Mouse (Mus musculus) neural tube, embryonic 11.5 days (tissue): ENCODE measurements around the gene Crtap. TPM values are rescaled to one million over a fixed set of nuclear protein-coding genes. Genes with fewer than 3 reads are reported as not detected.
A peak's percentile ranks its signal among the peaks of the same experiment; 100 is the strongest.

Experiments
- ATAC-seq: fragments of 200-750 bp; cut with Nextera tagmentation; 2 replicates; pipeline ENCODE4 v1.8.0; 2017; ENCODE audit warnings: moderate number of reproducible peaks, mild to moderate bottlenecking, moderate TSS enrichment, moderate library complexity; ENCODE audit not compliant: insufficient read depth, low FRiP score, low TSS enrichment
- DNase-seq: peaks from one replicate; pipeline ENCODE4 v3.0.0-alpha.2; 2015; ENCODE audit warnings: low spot score
- H3K27ac ChIP-seq: fragments of 300-500 bp; sonication (generic); 2 replicates; pipeline ENCODE4 v1.5.1; 2014; ENCODE audit warnings: low read depth, mild to moderate bottlenecking, low read length
- H3K27me3 ChIP-seq: fragments of 300-500 bp; sonication (generic); 2 replicates; pipeline ENCODE4 v1.6.1; 2014; ENCODE audit warnings: mild to moderate bottlenecking, low read length, mixed read lengths; ENCODE audit not compliant: control insufficient read depth, insufficient read depth
- H3K36me3 ChIP-seq: fragments of 300-500 bp; sonication (generic); 2 replicates; pipeline ENCODE4 v1.6.1; 2014; ENCODE audit warnings: mild to moderate bottlenecking, low read length, moderate library complexity, mixed read lengths; ENCODE audit not compliant: control insufficient read depth, insufficient read depth
- H3K4me1 ChIP-seq: fragments of 300-500 bp; sonication (generic); 2 replicates; pipeline ENCODE4 v1.6.1; 2014; ENCODE audit warnings: low read length, mixed read lengths; ENCODE audit not compliant: control insufficient read depth, insufficient read depth
- H3K4me2 ChIP-seq: fragments of 300-500 bp; sonication (generic); 2 replicates; pipeline ENCODE4 v1.6.1; 2014; ENCODE audit warnings: low read depth, mild to moderate bottlenecking, moderate library complexity
- H3K4me3 ChIP-seq: fragments of 300-500 bp; sonication (generic); 2 replicates; pipeline ENCODE4 v1.5.1; 2014; ENCODE audit warnings: low read depth, low read length
- H3K9ac ChIP-seq: fragments of 300-500 bp; sonication (generic); 2 replicates; pipeline ENCODE4 v1.6.1; 2014; ENCODE audit warnings: mild to moderate bottlenecking, low read length
- H3K9me3 ChIP-seq: fragments of 300-500 bp; sonication (generic); 2 replicates; pipeline ENCODE4 v1.6.1; 2016; ENCODE audit warnings: low read length; ENCODE audit not compliant: control insufficient read depth
- WGBS: fragments of 180-500 bp; shearing (Covaris S2); extraction: QIAGEN DNeasy Blood & Tissue Kit; methylation state at CpG from one replicate; pipeline ENCODE4 v1.1.7; 2014; 5-methylcytosine and 5-hydroxymethylcytosine counted together
- polyA plus RNA-seq: library from polyadenylated mRNA; unstranded; fragments of >200 nt; fragmentation: Nextera tagmentation; extraction: Ambion mirVana; gene quantifications from 2 replicates; pipeline ENCODE4 v1.2.1, GENCODE M21; 2014

Crtap gene
- 42.1 and 48.3 TPM in 2 replicates for polyA plus RNA-seq

- DNase-seq, result peak; percentile 74
- H3K27me3 ChIP-seq, result no peaks in the 10 kb centered on the region
- peak within 1 kb of the TSS; percentile 90 for H3K4me2 ChIP-seq
- H3K4me3 ChIP-seq, result peak within 1 kb of the TSS; percentile 65
- peak within 1 kb of the TSS; percentile 83 for H3K9ac ChIP-seq
- H3K4me1 ChIP-seq, result no peaks in the 10 kb centered on the region
- ATAC-seq, result peak; percentile 73
- peak within 1 kb of the TSS; percentile 39; the same call in 1 of the 2 replicates for H3K27ac ChIP-seq
- WGBS, result under 1% methylated on average over 85 of the region's 96 CpGs
- H3K9me3 ChIP-seq, result no peaks in the 10 kb centered on the region
- no peaks in the 10 kb centered on the region for H3K36me3 ChIP-seq
These were observed at the start of gene Crtap for GRCm38 (mm10) chr9:114389905-114390748. Crtap (minus strand) TSS chr9:114390675.

DNA sequence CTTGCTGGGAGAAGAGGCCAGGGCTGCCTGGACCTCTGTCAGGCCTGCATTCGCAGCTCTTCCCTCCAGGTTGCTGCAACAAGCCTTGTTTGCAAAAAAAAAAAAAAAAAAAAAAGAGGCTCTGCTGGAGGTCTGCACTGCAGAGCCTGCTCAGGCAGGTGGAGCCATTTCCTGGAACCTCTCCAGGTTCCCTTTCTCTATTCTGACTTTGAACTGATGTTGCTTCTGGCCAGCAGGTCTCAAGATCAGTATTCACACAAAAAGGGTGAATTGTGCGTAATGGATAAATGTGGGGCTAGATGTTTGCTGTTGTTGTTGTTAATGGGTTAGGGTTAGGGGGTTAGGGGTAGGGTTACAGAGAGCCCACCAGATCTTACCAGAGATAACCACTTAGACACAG, 45.2 kb upstream of the Crtap start:
- ATAC-seq (no peak), DNase-seq (no peak)
- no peaks in the 10 kb centered on the region for H3K4me1 ChIP-seq
- no peak overlapping the region for H3K4me3 ChIP-seq
- H3K9me3 ChIP-seq, result no peaks in the 10 kb centered on the region
- 88% methylated on average over 2 of the region's 2 CpGs for WGBS
- no peaks in the 10 kb centered on the region for H3K27me3 ChIP-seq
- no peaks in the 10 kb centered on the region for H3K36me3 ChIP-seq
- no peak overlapping the region for H3K27ac ChIP-seq
- H3K9ac ChIP-seq, result no peak overlapping the region
- H3K4me2 ChIP-seq, result no peak overlapping the region

DNA sequence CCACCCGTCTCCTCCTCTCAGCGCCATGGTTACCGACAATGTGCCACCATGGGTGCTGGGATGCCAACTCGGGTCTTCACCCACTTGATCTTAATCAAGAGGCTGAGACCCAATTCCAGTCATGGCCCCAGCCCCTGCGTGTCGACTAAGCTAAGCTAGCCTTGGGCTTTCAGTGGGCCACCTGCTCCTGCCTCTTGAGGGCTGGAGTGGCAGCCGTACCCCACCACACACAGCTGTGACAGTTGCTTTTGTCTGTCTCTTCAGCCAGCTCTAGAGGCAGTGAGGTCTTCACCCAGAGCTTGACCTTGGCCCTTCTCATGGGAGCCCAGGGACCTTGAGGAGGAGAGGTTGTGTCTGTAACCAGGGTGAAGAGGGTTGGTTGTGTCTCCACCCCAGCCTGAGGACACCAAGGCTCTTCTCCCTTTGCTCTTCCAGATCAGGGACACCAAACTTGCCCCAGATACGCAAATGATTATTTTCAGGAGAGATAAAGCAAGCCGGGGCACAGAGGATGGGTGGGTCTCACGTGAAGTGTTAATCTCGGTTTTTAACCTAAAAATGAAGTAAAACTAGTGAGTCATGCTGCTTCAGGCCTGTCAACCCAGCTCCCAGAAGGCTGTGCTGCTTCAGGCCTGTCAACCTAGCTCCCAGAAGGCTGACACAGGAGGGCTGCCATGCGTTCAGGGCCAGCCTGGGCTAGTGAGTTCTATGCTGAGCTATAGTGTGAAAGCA, 37.8 kb upstream of the Crtap start:
- H3K27ac ChIP-seq, result no peak overlapping the region
- no peak for ATAC-seq

DNA sequence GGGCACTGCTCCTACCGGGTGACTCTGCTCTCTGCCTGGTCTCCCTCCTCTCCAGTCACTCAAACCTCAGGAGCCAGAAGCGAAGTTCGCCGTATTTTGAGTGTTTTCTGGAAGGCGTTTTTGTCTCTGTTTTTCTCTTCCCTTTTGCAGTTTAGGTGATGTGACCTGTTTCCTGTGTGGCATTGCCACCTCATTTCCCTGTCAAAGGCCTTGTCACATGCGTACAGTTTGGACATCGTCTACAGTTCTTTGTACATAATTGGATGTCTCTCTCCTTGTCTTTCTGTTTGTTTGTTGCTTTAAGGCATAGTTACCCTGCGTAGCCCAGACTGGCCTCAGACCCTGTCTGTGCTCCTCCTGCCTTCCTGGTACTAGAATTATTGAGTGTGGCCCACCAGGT, 37.0 kb upstream of the Crtap start:
- Histone ChIP-seq H3K27ac (no peak overlapping the region), H3K4me3 (no peak overlapping the region), H3K4me1 (no peaks in the 10 kb centered on the region), H3K36me3 (no peaks in the 10 kb centered on the region; the same call in 1 of the 2 replicates), H3K27me3 (no peaks in the 10 kb centered on the region), H3K9ac (no peak overlapping the region), H3K4me2 (no peak overlapping the region), H3K9me3 (no peaks in the 10 kb centered on the region)
- DNase-seq (no peak), ATAC-seq (no peak)
- 93% methylated on average over 8 of the region's 8 CpGs for WGBS

More for the DNA sequence above, 37.8 kb upstream of the Crtap start:
- Histone ChIP-seq H3K4me3 (no peak overlapping the region), H3K9ac (no peak overlapping the region), H3K4me2 (no peak overlapping the region), H3K36me3 (no peaks in the 10 kb centered on the region; the same call in 1 of the 2 replicates), H3K27me3 (no peaks in the 10 kb centered on the region), H3K9me3 (no peaks in the 10 kb centered on the region), H3K4me1 (no peaks in the 10 kb centered on the region)
- WGBS, result 88% methylated on average over 12 of the region's 12 CpGs
- DNase-seq, result no peak

- no peaks in the 10 kb centered on the region; the same call in none of the 2 replicates for H3K36me3 ChIP-seq
- no peak overlapping the region for H3K4me2 ChIP-seq
- no peaks in the 10 kb centered on the region for H3K4me1 ChIP-seq
- H3K27ac ChIP-seq, result no peak overlapping the region
- no peaks in the 10 kb centered on the region for H3K27me3 ChIP-seq
- no peak for DNase-seq
- no peak overlapping the region for H3K9ac ChIP-seq
- H3K9me3 ChIP-seq, result no peaks in the 10 kb centered on the region
- WGBS, result 87% methylated on average over 5 of the region's 5 CpGs
- ATAC-seq, result no peak
- H3K4me3 ChIP-seq, result no peak overlapping the region
These were observed 35.7 kb upstream of the Crtap start for GRCm38 (mm10) chr9:114426201-114426600.

DNA sequence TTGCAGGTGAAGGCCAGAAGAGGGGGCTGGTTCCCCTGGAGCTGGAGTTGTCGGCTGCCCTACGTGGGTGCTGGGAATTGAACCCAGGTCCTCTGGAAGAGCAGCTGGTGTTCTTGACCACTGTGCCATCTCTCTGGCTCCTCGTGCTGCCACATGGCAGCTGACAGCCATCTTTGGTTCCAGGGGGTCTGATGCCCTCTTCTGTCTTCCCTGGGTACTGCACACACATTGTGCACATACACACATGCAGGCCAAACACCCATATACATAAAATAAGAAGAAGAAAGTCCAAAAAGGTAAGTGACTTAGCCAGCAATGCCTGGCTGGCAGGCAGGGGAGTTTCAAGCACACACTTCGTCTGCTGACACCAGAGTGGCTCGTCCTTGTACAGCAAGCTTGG, 35.1 kb upstream of the Crtap start:
- H3K27me3 ChIP-seq, result no peaks in the 10 kb centered on the region
- no peak overlapping the region for H3K9ac ChIP-seq
- no peaks in the 10 kb centered on the region; the same call in none of the 2 replicates for H3K36me3 ChIP-seq
- H3K27ac ChIP-seq, result no peak overlapping the region
- H3K4me3 ChIP-seq, result no peak overlapping the region
- DNase-seq (no peak), ATAC-seq (no peak)
- no peaks in the 10 kb centered on the region for H3K9me3 ChIP-seq
- no peak overlapping the region for H3K4me2 ChIP-seq
- H3K4me1 ChIP-seq, result no peaks in the 10 kb centered on the region
- WGBS, result 93% methylated on average over 5 of the region's 5 CpGs

DNA sequence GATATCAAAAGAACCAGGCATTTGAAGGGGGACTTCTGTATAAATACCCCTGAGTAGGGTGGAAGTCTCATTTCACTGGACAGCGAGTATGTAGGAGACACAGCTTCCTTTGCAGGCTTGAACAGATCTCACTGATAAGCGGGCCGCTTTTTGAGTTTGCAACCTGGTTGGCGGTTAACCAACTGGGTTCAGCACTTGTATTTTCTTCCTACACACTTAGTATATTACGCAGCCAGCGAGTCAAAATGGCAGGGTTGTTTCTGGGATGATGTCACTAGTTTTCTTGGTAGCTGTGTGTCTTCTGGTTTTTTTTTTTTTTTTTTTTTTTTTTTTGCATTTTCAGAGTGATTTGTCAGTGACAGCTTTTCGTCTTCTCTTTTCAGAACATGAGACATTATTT, 31.3 kb upstream of the Crtap start:
- H3K27ac ChIP-seq, result no peak overlapping the region

DNA sequence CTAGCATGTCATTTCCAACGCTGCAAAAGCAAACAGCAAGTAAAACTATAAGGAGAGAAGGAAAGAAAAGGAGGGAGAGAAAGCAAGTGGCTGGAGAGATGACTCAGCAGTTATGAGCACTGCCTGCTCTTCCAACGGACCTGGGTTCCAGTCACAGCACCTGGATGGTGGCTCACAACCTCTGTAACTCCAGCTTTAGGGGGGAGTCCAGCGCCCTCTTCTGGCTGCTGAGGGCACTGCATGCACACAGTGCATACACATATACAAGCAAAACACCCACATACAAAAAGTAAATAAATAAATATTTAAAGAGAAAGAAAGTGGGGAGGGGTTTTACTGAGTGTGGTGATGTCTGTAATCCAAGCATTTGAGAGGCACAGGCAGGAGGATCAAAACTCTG, 30.6 kb upstream of the Crtap start:
- H3K9ac ChIP-seq, result no peak overlapping the region
- no peak overlapping the region for H3K27ac ChIP-seq
- H3K4me1 ChIP-seq, result no peaks in the 10 kb centered on the region
- no peak overlapping the region for H3K4me2 ChIP-seq
- no peak for ATAC-seq
- no peak for DNase-seq
- WGBS, result 73% methylated on average over 3 of the region's 3 CpGs
- no peaks in the 10 kb centered on the region for H3K27me3 ChIP-seq
- H3K36me3 ChIP-seq, result no peaks in the 10 kb centered on the region; the same call in none of the 2 replicates
- H3K4me3 ChIP-seq, result no peak overlapping the region
- H3K9me3 ChIP-seq, result no peaks in the 10 kb centered on the region

More for the DNA sequence above, 31.3 kb upstream of the Crtap start:
- no peak overlapping the region for H3K4me3 ChIP-seq
- H3K9me3 ChIP-seq, result no peaks in the 10 kb centered on the region
- H3K36me3 ChIP-seq, result no peaks in the 10 kb centered on the region; the same call in none of the 2 replicates
- H3K4me1 ChIP-seq, result no peaks in the 10 kb centered on the region
- WGBS, result 97% methylated on average over 7 of the region's 7 CpGs
- H3K27me3 ChIP-seq, result no peaks in the 10 kb centered on the region
- no peak for ATAC-seq
- no peak overlapping the region for H3K4me2 ChIP-seq
- H3K9ac ChIP-seq, result no peak overlapping the region
- no peak for DNase-seq
